Mouse (Mus musculus) E14TG2a.4 (cell line): Measurements from ENCODE around the gene Pbxip1.

ENCODE experiments used
- CTCF ChIP-seq: conservative IDR thresholded peaks from 2 replicates; pipeline ENCODE4 v1.5.1; 2014; ENCODE audit warnings: low read length
- NANOG ChIP-seq: IDR thresholded peaks from 2 replicates; pipeline ENCODE4 v1.6.1; 2014; ENCODE audit warnings: borderline replicate concordance, low read length, mixed read lengths
- POU5F1 ChIP-seq: IDR thresholded peaks from 2 replicates; pipeline ENCODE4 v1.6.1; 2014; ENCODE audit warnings: low read length, borderline replicate concordance

DNA sequence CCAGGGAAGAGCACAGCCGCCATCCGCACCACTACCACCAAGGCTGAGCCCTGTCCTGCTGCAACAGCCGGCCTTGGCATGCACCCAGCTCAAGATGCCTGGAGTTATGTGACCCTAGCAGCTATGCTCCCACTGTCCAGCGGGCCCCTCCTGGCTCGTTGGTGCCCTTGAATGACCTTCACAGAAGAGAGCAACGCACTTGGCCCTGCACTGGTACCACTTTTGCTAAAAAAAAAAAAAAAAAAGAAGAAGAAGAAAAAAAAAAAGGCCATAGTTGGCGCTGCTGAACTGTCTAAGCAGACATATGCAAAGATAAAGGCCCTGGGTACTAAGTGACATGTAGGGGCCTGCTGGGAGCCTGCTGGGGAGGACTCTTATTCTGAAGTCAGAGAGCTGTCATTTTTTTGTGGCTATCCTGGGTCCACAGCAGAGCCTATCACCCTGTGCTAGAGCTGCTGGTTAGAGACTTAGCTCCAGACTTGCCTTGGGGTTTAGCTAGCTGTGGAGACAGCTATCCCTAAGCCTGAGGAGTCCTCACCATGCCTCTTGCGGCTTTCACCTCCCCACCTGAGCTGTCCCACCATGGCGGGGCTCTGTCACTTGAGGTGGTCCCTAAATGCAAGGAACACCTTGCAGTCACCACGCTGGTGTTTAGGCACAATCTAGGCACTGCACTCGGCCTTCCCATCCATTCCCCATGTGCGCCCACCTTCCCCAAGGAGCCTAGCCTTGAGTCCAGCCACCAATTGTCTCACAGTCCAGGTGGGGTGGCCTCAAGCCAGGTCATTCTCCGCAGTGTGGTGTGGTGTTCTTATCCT is 12.4 kb downstream of the Pbxip1 start:
- TF ChIP-seq CTCF: no peak
- no peak for TF ChIP-seq POU5F1
- no peak for TF ChIP-seq NANOG
